Mouse (Mus musculus): ENCODE results near the gene Epb41l5.

DNA sequence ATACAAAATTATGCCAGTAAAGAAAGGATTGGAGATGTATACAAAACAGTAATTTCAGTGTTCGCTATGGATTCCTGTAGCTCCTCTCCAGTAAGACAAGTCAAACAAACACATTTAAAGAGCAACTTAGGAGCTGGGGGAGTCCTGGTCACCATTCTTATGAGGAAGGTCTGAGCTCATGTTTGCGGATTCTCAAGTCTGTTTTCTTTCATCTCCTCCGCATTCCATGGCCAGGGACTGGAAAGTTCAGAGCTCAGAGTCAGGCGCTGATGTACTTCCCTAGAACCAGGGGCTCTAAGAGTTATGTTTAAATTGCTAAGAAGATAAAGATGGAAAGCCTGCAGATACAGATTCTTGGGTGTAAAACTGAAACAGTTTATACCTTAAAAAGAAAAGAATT is 22.0 kb downstream of the Epb41l5 start:
- TF ChIP-seq FLI1 (IDR thresholded peaks at IDR 0.05; ENCODE audit: low read length) (no peak), GATA1 (IDR thresholded peaks at IDR 0.05; ENCODE audit: borderline replicate concordance, low read length) (no peak)

All from megakaryocyte, embryonic 14.5 days (primary cell).